Mouse (Mus musculus): Measurements from ENCODE around the gene Elmo1.

The Elmo1 gene

DNA sequence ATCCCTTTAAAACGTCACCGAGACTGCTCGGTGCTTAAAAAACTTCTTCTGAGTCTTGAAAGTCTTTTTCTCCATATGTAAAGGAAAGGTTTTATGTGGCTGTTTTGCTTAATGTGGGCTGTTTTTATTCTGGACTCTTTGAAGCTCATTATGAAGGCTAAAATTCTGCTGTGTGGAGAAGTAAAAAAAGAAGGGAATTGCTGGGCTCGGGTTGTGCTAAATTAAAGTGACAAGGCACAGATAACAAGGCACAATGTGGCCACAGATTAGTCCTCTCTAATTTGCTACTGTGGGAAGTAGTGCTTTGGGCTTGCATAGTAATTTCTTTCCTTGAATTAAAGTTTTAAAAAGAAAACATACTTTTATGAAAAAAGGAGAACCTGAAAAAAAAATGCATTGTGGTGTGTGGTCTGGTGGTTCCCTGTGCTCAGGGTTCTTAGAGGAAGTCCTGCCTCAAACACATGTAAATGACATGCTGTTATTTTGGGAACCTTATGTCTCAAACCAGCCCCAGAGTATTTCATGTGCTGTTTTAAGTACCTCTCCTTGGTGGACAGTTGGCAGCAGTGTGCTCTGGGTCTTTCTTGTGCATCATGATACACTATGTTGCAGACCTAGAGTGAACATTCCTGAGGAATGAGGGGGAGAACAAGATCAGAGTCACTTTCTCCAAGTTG lies 61.0 kb downstream of the Elmo1 start:
- DNase-seq (ENCODE audit: extremely low spot score, low read depth, low spot score) = no peak

DNA sequence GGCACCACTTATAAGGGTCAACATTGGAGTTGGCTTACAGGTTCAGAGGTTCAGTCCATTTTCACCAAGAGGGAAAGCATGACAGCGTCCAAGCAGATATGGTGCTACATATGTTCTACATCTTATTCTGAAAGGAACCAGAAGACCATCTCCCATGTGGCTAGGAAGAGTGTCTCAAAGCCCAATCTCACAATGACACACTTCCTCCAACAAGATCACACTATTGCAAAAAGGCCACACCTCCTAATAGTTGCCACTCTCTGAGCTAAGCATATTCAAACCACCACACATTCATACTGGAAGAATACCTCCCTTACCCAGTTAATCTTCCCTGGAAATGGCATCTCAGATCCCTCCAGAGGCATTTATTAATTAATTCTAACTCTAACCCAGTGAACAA lies 66.7 kb downstream of the Elmo1 start:
- DNase-seq (ENCODE audit: extremely low spot score, low read depth, low spot score) = no peak

DNA sequence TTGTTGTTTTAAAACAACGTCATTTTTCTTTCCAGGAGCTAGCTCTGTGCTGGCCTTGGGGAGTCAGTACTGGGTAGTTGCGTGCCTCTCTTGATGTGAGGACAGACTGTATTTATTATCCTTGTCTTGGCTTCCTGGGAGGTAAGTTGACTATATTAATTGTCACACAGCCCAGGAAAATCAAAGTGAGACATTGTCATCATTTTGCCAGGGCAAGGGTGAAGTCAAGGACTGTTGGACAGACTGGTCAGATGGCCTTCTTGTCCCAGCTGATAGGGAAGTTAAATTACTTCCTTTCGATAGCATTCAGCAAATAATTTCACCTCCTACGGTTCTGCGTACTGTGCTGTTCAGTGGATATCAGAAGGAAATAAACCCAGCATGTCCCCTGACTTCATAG lies 67.1 kb downstream of the Elmo1 start:
- no peak for DNase-seq (ENCODE audit: extremely low spot score, low read depth, low spot score)

DNA sequence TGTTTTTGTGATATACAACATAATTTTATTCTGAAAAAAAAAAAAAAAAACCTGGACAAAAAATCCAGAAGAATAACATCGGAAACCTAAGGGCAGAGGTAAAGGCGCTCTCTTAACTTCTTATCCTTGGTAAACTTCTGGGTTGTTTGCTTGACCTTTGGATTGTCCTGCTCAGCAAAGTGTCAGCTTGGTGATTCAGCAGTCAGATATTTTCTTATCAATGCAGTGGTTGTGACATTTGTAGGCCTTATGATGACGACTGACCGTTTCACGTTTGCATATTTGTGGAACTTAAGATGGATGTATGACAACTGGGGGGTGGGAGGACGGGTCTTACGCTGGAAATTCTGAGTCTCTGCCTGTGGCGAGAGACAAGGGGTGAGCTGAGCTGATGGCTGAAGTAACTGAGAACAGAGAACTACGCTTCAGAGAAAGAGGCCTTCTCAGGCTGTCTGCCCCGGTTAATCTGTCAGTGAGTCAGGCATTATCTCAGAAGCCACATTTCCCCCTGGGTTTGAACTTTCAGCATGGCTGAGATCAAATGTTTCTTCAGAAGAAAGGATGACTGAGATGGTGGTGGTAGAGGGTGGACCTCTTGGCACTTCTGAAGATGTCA lies 73.1 kb downstream of the Elmo1 start:
- no peak for DNase-seq (ENCODE audit: extremely low spot score, low read depth, low spot score)

DNA sequence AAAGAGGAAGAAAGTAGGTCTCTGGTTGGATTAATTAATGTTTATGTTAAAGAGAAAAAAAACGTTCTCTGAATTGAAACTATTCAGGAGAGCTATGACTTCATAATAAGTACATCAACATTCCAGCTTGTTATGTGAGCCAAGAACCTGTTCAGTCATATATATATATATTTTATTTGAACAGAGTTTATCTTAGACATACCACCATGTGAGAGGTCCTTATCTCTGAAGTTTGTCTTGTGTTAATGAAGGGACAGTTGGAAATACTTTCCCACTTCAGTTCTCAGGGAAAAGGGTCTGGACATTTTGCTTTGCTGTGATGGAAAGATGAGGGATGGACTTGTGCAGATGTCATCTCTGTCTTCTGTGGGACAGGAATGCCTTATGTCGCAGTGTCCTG lies 74.4 kb downstream of the Elmo1 start:
- no peak for DNase-seq (ENCODE audit: extremely low spot score, low read depth, low spot score)

DNA sequence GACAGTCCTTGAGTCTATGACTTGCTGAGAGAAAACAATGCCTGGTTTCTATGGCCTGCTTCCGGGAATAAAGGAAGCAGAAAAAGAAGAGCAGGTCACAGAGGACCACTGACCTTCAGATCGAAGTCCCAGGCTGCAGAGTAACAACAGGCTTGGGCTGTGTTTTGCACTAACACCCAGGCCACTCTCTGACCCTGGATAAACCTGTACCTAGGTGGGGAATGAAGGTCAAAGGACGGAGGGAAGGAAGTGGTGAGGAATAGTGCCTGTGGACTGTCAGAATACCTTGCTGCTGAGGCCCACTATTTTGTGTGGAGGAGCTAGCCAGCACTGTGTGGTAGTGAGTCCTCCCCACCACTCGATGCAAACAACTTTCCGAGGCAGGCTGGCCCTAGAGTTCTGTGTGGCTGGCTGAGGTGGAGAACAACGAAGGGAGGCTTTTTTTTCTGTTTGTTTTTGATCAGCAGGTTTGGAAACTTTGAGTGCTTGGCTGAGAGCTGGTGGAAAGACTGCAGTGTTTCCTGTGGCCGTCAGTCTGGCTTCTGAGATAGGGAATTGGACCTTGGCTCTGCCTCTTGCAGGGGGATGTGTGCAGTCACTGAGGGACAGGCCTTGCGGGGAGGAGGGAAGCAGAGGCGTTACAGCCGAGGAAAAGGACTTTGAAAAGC lies 83.7 kb downstream of the Elmo1 start:
- no peak for DNase-seq (ENCODE audit: extremely low spot score, low read depth, low spot score)

DNA sequence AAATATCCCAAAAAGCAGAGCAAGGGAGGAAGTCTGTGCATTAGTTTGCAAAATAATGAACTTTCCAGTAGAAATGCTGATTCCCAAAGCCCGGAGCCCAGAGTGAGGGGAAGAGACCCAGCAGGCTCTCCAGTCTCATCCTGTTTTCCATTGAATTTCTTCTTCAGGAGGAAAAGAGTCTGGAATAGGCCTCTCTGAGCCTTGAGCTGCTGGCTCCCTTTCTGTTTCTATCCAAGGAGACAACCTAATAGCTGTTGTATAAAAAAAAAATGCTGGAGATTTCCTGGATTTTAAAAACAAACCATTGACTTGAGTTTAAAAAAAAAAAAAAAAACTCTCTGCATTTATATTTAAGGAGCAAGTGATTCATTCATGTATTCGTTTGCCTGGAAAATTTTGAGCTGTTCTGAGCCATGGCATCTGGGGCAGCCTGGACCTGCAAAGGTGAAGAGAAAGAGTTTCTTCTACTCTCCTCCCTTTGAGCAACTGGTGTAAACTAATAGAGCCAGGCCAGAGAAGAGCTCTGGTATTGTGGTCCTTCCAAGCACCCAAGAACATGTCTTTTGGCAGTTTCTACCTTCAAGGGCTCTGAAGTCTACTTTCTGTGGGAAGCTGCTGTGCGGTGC lies 84.4 kb downstream of the Elmo1 start:
- DNase-seq (ENCODE audit: extremely low spot score, low read depth, low spot score) = no peak

DNA sequence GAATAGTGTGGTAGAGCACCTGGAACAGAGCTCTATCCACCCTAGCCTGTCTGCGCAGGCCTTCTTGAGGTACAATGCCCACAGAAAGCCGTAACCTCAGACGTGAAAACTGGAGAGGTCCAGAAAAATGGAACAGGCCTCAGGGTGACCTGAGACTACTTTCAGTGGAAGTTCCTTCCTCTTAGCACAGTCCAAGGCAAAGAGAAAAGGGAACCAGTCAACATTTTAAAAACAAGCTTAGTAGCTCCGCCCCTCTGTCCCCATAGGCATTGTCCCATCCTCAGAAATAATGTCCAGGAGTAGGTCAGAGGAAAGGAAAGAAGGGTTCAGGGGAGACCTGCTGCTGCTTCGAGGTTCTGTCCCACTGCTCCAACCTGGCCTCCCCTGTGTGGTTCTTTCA lies 90.3 kb downstream of the Elmo1 start:
- no peak for DNase-seq (ENCODE audit: extremely low spot score, low read depth, low spot score)

DNA sequence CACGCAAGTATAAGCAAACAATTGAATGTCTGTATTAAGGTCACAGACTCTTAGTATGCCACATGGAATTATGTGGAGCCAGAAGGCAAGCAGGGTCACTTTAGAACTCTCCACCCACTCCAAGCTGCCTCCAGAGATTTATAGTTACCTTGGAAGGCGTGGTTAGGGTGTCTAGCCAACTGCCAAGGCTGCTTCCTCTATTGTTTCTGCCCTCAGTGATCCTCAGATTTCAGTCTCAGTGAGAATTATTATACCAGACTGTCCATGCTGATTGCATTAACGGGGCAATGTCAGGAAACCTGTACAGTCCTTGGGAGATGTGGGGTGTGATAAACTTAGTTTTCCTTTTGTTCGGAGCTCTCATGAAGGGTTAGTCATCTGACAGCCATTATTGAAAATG lies 90.9 kb downstream of the Elmo1 start:
- DNase-seq (ENCODE audit: extremely low spot score, low read depth, low spot score) = no peak

DNA sequence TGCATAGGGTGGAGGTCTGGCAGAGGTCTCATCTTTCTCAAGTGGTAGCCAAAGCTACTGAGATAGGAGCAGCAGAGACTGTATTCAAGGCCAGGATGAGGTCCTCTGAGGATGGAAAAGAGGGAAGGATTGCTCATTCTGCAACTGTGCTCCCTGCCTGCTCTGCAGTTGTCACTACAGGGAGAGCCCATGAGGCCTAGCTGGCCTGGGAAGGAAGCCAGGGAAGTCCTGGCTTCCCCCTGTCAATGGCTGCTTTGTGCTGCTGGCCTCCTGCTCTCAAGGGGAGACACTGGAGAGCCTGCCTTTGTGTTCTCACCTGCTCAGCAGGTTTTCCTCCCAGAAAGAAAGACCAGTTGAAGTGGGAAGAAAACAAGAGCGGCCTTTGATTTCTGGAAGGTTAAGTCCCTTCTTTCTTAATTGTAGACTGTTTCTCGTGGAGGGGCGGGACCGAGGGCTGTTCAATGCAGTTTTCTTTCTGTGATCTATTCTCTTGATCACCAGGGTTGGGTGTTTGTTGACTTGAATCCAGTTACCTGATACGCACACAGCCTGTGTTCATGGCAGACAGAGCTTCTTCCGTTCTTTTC lies 91.9 kb downstream of the Elmo1 start:
- DNase-seq (ENCODE audit: extremely low spot score, low read depth, low spot score) = no peak

DNA sequence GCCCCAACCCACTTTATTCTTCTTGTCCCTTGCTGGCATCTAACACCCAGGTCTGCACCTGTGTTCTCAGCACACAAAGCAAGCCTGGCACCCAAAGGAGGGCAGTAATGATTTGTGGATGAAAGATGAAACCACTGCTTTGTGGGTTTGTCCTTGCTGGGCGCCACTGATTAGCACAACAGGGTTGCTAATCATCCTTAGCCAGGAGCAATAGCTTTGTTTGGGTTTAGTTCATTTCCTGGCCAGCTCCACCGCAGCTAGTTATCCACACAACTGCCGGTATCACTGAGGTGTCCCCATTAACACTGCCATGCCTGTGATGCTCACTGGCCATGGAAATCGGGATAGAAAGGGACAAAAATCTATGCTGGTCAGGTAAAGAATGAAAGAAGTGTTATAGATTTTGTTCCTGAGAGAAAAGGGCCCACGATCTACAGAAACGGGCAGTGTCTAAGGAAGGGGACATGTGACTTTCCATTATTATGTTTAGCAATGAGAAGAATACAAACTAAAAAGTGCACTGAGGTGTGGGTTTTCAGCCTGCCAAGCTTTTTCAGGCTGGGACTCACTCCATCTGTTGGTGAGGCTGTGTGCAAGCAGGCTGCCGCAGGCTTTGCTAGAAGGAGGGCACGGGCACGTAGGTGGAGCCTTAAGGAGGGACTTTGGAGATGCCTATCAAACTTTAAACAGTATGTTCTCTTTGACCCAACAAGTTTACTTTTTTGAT lies 93.3 kb downstream of the Elmo1 start:
- no peak for DNase-seq (ENCODE audit: extremely low spot score, low read depth, low spot score)

DNA sequence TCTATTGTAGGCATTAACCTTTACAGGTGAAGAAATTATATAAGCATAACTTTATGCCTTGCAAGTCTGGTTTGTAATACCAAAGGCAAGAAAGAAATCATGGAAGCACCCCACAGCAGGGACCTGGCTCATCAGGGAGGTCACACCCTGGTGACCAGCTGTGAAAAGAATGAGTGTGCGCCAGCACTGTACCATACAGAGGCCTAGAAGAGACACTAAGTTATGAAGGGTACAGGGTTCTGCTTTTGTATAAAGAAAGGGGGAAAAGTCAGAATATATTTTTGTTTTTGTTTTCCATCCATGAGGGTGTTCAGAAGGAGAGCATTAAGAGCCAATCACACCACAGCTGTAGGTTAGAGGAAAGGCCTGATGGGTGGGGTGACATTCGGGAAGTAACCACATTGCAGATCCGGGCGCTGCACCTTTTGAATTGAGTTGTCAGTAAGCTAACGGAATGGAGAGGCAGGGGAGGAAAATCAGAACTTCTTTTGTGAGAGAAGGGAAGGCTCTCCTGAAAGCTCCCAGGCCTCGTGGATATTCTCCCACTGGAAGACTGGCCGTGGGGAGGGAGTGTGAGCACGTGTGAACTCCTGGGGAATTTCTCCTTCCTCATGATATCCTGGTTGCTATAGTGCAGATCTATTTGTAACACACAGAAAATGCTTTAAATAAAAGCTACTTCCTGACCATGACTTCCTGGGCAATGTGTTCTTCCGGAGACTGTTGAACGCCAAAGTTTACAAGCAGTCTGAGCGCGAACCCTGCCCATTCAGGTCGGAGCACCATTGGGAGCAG lies 94.0 kb downstream of the Elmo1 start:
- no peak for DNase-seq (ENCODE audit: extremely low spot score, low read depth, low spot score)

DNA sequence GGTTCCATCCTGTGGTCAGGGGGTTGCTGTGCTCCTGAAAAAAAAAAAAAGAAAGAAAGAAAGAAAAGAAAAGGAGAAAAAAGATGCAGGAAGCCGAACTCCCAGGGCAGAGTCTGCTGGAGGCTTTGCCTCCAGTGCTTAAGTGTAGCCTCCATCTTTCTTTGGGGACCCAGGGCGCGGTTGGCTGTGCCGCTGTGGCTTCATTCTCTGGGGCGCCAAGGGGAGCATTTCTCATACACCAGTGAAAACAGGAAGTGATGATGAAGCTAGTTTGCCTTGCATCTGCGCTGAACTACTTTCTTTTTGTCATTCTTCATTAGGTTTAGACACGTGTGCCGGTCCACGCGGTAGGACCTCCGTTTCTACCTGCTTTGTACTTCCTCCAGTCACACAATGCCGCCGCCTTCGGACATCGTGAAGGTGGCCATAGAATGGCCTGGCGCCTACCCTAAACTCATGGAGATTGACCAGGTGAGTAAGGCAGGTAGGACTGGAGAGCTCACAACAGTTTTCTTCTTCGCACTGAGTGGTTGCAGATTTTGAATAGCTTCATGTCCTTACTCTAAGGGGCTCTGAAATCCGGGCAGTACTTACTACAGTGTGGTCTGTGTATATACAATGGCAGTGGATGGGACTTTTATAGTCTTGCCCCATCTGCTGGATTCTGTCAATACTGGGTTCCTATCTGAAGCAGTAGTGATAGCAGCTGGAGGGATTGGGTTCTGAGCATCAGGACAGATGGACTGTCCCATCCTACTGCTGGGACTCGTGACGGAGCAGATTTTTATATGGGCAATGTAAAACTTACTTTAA lies 94.8 kb downstream of the Elmo1 start:
- no peak for DNase-seq (ENCODE audit: extremely low spot score, low read depth, low spot score)

DNA sequence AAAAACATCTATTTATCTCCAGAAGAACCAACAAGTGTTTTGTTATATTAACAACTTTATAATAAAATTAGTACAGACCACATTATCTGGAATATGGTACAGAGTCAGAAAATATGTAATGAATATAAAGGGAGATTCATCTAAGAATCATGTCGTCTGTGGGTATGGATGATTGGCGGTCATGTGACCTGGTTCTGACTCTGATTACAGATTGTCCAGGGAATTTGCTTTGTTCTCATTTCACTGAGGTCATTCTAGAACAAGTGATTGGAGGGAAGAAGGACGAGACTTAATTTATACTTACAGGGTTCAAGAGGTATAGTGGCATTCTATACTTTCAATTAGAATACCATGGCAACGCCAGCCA lies 95.4 kb downstream of the Elmo1 start:
- no peak for DNase-seq (ENCODE audit: extremely low spot score, low read depth, low spot score)

DNA sequence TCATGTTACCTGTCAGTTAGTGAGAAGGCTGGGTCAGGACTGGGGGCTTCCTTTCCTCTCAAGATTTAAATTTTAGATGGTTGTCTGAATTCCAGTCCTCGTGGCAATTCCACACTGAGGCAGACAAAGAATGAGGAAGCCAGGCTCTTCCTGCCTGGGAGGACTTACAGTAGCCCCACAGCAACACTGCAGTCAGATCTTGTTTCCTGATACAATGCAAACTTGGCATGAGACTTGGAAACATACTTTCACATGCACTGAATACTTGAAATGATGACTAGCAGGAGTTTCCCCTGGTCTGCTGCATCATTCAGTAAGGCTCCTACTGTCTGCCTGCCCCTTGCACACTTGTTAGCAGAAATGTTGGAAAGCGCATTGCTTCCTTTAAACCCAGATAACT lies 97.3 kb downstream of the Elmo1 start:
- no peak for DNase-seq (ENCODE audit: extremely low spot score, low read depth, low spot score)

DNA sequence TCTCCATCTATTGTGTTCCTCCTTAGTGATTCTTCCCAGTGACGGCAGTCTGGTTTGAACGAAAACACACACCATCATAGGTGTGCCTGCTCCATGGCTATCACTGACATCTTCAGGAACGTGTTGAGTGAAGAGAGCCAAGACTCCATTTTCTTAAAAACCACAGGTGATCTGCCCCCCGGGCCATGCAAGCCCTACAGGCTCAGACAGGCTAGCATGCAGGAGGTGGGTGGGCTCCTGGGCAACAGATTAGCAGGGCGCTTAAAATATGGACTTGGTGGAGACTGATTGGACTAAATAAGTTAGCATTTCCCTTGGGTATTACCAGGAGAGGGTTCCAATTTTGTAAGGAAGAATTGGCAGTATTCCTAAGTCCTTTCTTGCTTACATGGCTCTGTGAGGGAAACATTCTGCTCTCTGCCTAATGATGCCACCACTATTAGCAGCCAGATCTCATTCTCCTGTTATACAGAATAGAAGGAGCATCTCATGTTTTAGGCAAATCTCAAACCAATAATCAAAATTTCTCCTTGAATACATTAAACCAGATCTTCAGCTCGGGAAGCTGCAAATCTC lies 101.7 kb downstream of the Elmo1 start:
- DNase-seq (ENCODE audit: extremely low spot score, low read depth, low spot score) = no peak

DNA sequence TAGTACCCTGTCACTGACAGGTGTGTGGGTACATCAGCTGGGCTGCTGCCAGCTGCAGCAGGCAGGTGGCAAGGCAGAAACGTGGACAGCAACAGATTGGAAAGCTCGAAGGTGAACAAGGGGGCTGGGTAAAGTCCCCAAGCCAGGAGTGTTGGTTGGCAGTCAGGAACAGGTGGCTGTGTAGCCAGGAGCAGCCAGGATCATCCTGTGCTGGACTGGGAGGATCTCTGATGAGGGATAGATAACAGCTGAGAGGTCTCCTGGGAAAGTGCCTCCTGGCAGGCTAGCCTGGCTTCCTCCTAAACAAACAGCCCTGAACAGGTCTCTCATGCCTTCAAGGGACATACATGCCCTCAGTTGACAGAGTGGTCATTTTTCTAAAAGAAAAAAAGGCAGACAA lies 110.2 kb downstream of the Elmo1 start:
- DNase-seq (ENCODE audit: extremely low spot score, low read depth, low spot score) = no peak

DNA sequence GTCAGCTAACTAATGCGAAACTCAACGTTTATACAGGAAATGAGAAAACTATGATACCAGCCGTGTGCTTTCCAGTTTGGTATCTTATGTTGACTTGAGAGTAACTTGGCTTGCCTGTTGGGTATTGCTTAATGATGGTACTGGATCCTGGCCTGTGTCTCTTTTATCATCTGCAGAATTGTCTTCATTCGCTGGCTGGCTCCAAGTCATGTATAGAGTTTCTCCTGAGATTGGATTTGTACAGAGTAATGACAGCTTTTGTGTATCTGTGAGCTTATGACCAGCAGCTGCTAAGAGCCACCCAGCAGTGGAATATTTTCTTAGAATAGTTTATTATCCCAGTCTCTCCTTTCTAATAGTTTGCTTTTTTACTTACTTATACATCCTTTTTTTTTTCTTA lies 112.2 kb downstream of the Elmo1 start:
- DNase-seq (ENCODE audit: extremely low spot score, low read depth, low spot score) = no peak

DNA sequence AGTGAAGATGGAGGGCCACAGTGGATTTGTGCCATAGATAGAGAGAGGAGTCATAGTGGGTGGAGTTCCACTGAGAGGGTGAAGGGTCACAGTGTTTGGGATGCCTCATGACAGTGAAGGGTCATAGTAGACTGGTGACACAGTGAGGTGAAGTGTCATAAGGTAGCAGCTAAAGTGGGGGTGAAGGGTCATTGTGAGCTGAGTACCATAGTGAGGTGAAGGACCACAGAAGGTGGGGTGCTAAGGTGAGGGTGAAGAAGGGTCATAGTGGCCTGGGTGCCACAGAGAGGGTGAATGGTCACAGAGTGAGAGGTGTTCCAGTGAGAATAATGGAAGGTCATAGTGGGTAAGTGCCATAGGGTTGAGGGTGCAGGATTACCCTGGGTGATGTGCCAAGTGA lies 113.8 kb downstream of the Elmo1 start:
- DNase-seq (ENCODE audit: extremely low spot score, low read depth, low spot score) = no peak

All from hindlimb bud, embryonic 11.5 days (tissue).